Mouse (Mus musculus): ENCODE data around the gene Dgkg. TPM values are rescaled to one million over a fixed set of nuclear protein-coding genes. Genes with fewer than 3 reads are reported as not detected.
A peak's percentile ranks its signal among the peaks of the same experiment; 100 is the strongest.

The Dgkg gene
- polyA plus RNA-seq, 1 experiment from 2014 or later = 3.2 TPM

GRCm38 (mm10) chr16:22578883-22579282 is 78.1 kb downstream of the Dgkg start:
- ATAC-seq (replicated peaks; ENCODE audit: low FRiP score, low TSS enrichment, low read depth) (no peak), DNase-seq (ENCODE audit: low spot score) (no peak)
- no peak overlapping the region for H3K4me3 ChIP-seq (ENCODE audit: low read depth, low read length)
- no peak overlapping the region for H3K4me2 ChIP-seq (ENCODE audit: low read length)
- no peaks in the 10 kb centered on the region for H3K9me3 ChIP-seq (ENCODE audit: control insufficient read depth, low read length)
- no peaks in the 10 kb centered on the region for H3K36me3 ChIP-seq (ENCODE audit: control insufficient read depth, insufficient read depth, low read length)
- H3K27ac ChIP-seq (ENCODE audit: low read depth) = no peak overlapping the region
- no peak overlapping the region for H3K9ac ChIP-seq (ENCODE audit: low read length)
- 89% methylated on average over 10 of the region's 10 CpGs for WGBS
- no peaks in the 10 kb centered on the region for H3K27me3 ChIP-seq (replicated peaks; ENCODE audit: control insufficient read depth, insufficient read depth, low read length)
- no peaks in the 10 kb centered on the region for H3K4me1 ChIP-seq (replicated peaks; ENCODE audit: control insufficient read depth, insufficient read depth, low read length)

GRCm38 (mm10) chr16:22577656-22578055 is 79.4 kb downstream of the Dgkg start:
- Histone ChIP-seq H3K4me1 (replicated peaks; ENCODE audit: control insufficient read depth, insufficient read depth, low read length) (no peaks in the 10 kb centered on the region), H3K36me3 (ENCODE audit: control insufficient read depth, insufficient read depth, low read length) (no peaks in the 10 kb centered on the region), H3K9ac (ENCODE audit: low read length) (no peak overlapping the region), H3K4me3 (ENCODE audit: low read depth, low read length) (no peak overlapping the region), H3K27me3 (replicated peaks; ENCODE audit: control insufficient read depth, insufficient read depth, low read length) (no peaks in the 10 kb centered on the region), H3K9me3 (ENCODE audit: control insufficient read depth, low read length) (no peaks in the 10 kb centered on the region), H3K4me2 (ENCODE audit: low read length) (no peak overlapping the region), H3K27ac (ENCODE audit: low read depth) (no peak overlapping the region)
- DNase-seq (ENCODE audit: low spot score) (no peak), ATAC-seq (replicated peaks; ENCODE audit: low FRiP score, low TSS enrichment, low read depth) (no peak)
- 46% methylated on average over 8 of the region's 8 CpGs for WGBS

- Histone ChIP-seq H3K9me3 (ENCODE audit: control insufficient read depth, low read length) (no peaks in the 10 kb centered on the region), H3K4me1 (replicated peaks; ENCODE audit: control insufficient read depth, insufficient read depth, low read length) (no peaks in the 10 kb centered on the region), H3K36me3 (ENCODE audit: control insufficient read depth, insufficient read depth, low read length) (no peaks in the 10 kb centered on the region), H3K27ac (ENCODE audit: low read depth) (no peak overlapping the region), H3K27me3 (replicated peaks; ENCODE audit: control insufficient read depth, insufficient read depth, low read length) (no peaks in the 10 kb centered on the region), H3K4me3 (ENCODE audit: low read depth, low read length) (no peak overlapping the region), H3K9ac (ENCODE audit: low read length) (no peak overlapping the region), H3K4me2 (ENCODE audit: low read length) (no peak overlapping the region)
- 67% methylated on average over 7 of the region's 7 CpGs for WGBS
- ATAC-seq (replicated peaks; ENCODE audit: low FRiP score, low TSS enrichment, low read depth) (no peak), DNase-seq (ENCODE audit: low spot score) (no peak)
These were observed 82.9 kb downstream of the Dgkg start for GRCm38 (mm10) chr16:22574164-22574563.

DNA sequence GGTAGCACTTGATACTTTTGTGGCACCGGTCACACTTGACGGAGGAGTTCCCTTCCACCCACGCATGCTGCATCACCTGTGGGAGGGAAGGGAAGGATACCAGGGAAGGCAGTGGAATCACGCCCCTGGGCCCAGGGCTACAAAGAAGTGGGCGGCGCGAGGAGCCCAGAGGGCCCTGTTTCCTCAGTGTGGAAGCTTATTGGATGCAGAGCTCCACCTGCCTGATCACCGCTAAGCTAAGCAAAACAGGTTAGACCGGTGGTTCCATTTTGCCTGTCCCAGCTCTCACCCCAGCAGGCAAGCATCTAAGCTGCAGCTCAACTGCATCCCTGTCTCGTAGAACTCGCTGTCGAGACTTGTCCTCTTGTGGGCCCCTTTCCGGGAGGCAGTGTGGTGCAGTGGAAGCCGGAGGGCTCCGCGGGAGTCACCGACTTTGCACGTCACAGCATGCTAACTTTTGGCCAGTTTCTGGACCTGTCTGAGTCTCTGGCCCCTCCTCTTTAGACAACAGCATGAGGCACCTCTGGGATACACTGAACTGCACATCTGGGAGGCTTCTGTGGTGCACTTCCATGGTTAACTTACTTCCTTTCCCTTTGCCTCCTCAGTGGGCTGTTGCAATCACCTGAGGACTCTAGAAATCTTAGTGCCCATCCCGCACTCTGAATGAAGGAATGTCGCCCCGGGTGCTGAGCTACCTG is 84.2 kb downstream of the Dgkg start:
- H3K4me1 ChIP-seq (replicated peaks; ENCODE audit: control insufficient read depth, insufficient read depth, low read length) = no peaks in the 10 kb centered on the region
- DNase-seq (ENCODE audit: low spot score) (peak; percentile 64), ATAC-seq (replicated peaks; ENCODE audit: low FRiP score, low TSS enrichment, low read depth) (peak; percentile 91)
- no peaks in the 10 kb centered on the region for H3K27me3 ChIP-seq (replicated peaks; ENCODE audit: control insufficient read depth, insufficient read depth, low read length)
- H3K36me3 ChIP-seq (ENCODE audit: control insufficient read depth, insufficient read depth, low read length) = no peaks in the 10 kb centered on the region
- H3K27ac ChIP-seq (ENCODE audit: low read depth) = no peak overlapping the region
- no peak overlapping the region; the same call in 1 of the 2 replicates for H3K4me3 ChIP-seq (ENCODE audit: low read depth, low read length)
- WGBS = 30% methylated on average over 21 of the region's 21 CpGs
- peak overlapping the region; percentile 20; the same call in 1 of the 2 replicates for H3K4me2 ChIP-seq (ENCODE audit: low read length)
- H3K9me3 ChIP-seq (ENCODE audit: control insufficient read depth, low read length) = no peaks in the 10 kb centered on the region
- H3K9ac ChIP-seq (ENCODE audit: low read length) = no peak overlapping the region

DNA sequence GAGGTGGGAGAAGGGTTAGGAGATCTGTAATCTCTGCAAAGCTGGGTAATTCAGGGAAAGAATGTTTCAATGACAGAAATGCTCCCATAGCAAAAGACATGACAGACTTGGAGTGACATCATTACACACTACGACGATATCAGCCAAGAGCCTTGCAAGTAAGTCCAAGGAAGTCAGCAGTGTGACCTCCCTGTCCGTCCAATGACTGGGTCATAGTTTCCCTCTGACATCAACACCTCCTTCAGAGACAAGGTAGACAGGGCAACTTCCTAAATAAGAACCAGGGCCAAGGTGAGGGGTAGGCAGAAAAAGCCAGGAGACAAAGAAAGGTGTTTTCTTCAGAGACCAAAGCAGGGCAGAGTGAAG is 92.1 kb downstream of the Dgkg start:
- H3K36me3 ChIP-seq (ENCODE audit: control insufficient read depth, insufficient read depth, low read length) = no peaks in the 10 kb centered on the region
- no peak overlapping the region for H3K4me3 ChIP-seq (ENCODE audit: low read depth, low read length)
- H3K4me1 ChIP-seq (replicated peaks; ENCODE audit: control insufficient read depth, insufficient read depth, low read length) = no peaks in the 10 kb centered on the region
- H3K4me2 ChIP-seq (ENCODE audit: low read length) = no peak overlapping the region
- no peak overlapping the region for H3K27ac ChIP-seq (ENCODE audit: low read depth)
- DNase-seq (ENCODE audit: low spot score) = no peak
- WGBS = 68% methylated on average over 3 of the region's 3 CpGs
- no peaks in the 10 kb centered on the region for H3K27me3 ChIP-seq (replicated peaks; ENCODE audit: control insufficient read depth, insufficient read depth, low read length)
- no peak overlapping the region for H3K9ac ChIP-seq (ENCODE audit: low read length)
- no peaks in the 10 kb centered on the region for H3K9me3 ChIP-seq (ENCODE audit: control insufficient read depth, low read length)
- ATAC-seq (replicated peaks; ENCODE audit: low FRiP score, low TSS enrichment, low read depth) = 0 out of 2 replicates have a peak, but pooled peaks have one; percentile 32

GRCm38 (mm10) chr16:22564259-22564906 is 92.6 kb downstream of the Dgkg start:
- no peak overlapping the region for H3K4me2 ChIP-seq (ENCODE audit: low read length)
- H3K4me1 ChIP-seq (replicated peaks; ENCODE audit: control insufficient read depth, insufficient read depth, low read length) = no peaks in the 10 kb centered on the region
- ATAC-seq (replicated peaks; ENCODE audit: low FRiP score, low TSS enrichment, low read depth) (peak; percentile 27; the same call in 1 of the 2 replicates), DNase-seq (ENCODE audit: low spot score) (peak; percentile 76)
- H3K4me3 ChIP-seq (ENCODE audit: low read depth, low read length) = no peak overlapping the region
- H3K9me3 ChIP-seq (ENCODE audit: control insufficient read depth, low read length) = no peaks in the 10 kb centered on the region
- H3K36me3 ChIP-seq (ENCODE audit: control insufficient read depth, insufficient read depth, low read length) = no peaks in the 10 kb centered on the region
- H3K9ac ChIP-seq (ENCODE audit: low read length) = no peak overlapping the region
- 58% methylated on average over 14 of the region's 14 CpGs for WGBS
- H3K27me3 ChIP-seq (replicated peaks; ENCODE audit: control insufficient read depth, insufficient read depth, low read length) = no peaks in the 10 kb centered on the region
- H3K27ac ChIP-seq (ENCODE audit: low read depth) = no peak overlapping the region

- H3K36me3 ChIP-seq (ENCODE audit: control insufficient read depth, insufficient read depth, low read length) = no peaks in the 10 kb centered on the region
- H3K4me3 ChIP-seq (ENCODE audit: low read depth, low read length) = no peak overlapping the region
- H3K9ac ChIP-seq (ENCODE audit: low read length) = no peak overlapping the region
- no peaks in the 10 kb centered on the region for H3K9me3 ChIP-seq (ENCODE audit: control insufficient read depth, low read length)
- no peaks in the 10 kb centered on the region for H3K4me1 ChIP-seq (replicated peaks; ENCODE audit: control insufficient read depth, insufficient read depth, low read length)
- ATAC-seq (replicated peaks; ENCODE audit: low FRiP score, low TSS enrichment, low read depth) = no peak
- DNase-seq (ENCODE audit: low spot score) = no peak
- H3K27me3 ChIP-seq (replicated peaks; ENCODE audit: control insufficient read depth, insufficient read depth, low read length) = no peaks in the 10 kb centered on the region
- no peak overlapping the region for H3K27ac ChIP-seq (ENCODE audit: low read depth)
- H3K4me2 ChIP-seq (ENCODE audit: low read length) = no peak overlapping the region
These were observed 93.4 kb downstream of the Dgkg start for GRCm38 (mm10) chr16:22563594-22563993.

GRCm38 (mm10) chr16:22554996-22555395 is 102.0 kb downstream of the Dgkg start:
- 38% methylated on average over 2 of the region's 2 CpGs for WGBS
- DNase-seq (ENCODE audit: low spot score) (no peak), ATAC-seq (replicated peaks; ENCODE audit: low FRiP score, low TSS enrichment, low read depth) (no peak)
- H3K9me3 ChIP-seq (ENCODE audit: control insufficient read depth, low read length) = no peaks in the 10 kb centered on the region
- H3K4me3 ChIP-seq (ENCODE audit: low read depth, low read length) = no peak overlapping the region
- H3K9ac ChIP-seq (ENCODE audit: low read length) = no peak overlapping the region
- H3K4me2 ChIP-seq (ENCODE audit: low read length) = no peak overlapping the region
- no peaks in the 10 kb centered on the region for H3K36me3 ChIP-seq (ENCODE audit: control insufficient read depth, insufficient read depth, low read length)
- no peak overlapping the region for H3K27ac ChIP-seq (ENCODE audit: low read depth)
- no peaks in the 10 kb centered on the region for H3K27me3 ChIP-seq (replicated peaks; ENCODE audit: control insufficient read depth, insufficient read depth, low read length)
- H3K4me1 ChIP-seq (replicated peaks; ENCODE audit: control insufficient read depth, insufficient read depth, low read length) = peaks cover 11% of the 10 kb centered on the region; the same call in 1 of the 2 replicates

DNA sequence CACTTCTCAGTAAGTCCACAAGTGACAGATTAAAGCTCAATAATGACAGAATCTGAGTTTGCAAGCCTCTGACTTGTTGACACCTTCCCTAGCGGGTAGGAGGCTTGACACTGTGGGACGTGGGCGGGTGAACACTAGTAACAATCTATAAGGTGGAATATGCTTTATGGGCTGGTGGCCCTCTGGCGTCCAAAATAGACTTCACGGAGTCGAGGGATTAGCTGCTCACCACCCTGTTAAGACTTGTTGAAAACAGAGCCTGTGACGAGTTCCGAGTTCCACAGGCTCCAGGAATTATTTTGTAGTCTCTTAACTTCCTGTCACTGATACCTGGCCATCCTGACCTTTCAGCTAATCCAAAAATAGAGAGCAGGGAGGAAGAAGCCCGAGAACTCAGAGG is 104.7 kb downstream of the Dgkg start:
- no peak overlapping the region for H3K9ac ChIP-seq (ENCODE audit: low read length)
- H3K9me3 ChIP-seq (ENCODE audit: control insufficient read depth, low read length) = no peaks in the 10 kb centered on the region
- H3K4me1 ChIP-seq (replicated peaks; ENCODE audit: control insufficient read depth, insufficient read depth, low read length) = peaks cover 11% of the 10 kb centered on the region
- H3K27me3 ChIP-seq (replicated peaks; ENCODE audit: control insufficient read depth, insufficient read depth, low read length) = no peaks in the 10 kb centered on the region
- 64% methylated on average over 9 of the region's 9 CpGs for WGBS
- no peak for ATAC-seq (replicated peaks; ENCODE audit: low FRiP score, low TSS enrichment, low read depth)
- no peak for DNase-seq (ENCODE audit: low spot score)
- no peaks in the 10 kb centered on the region for H3K36me3 ChIP-seq (ENCODE audit: control insufficient read depth, insufficient read depth, low read length)
- no peak overlapping the region for H3K27ac ChIP-seq (ENCODE audit: low read depth)
- H3K4me3 ChIP-seq (ENCODE audit: low read depth, low read length) = no peak overlapping the region
- H3K4me2 ChIP-seq (ENCODE audit: low read length) = no peak overlapping the region
